Mouse (Mus musculus) left cerebral cortex, adult 8-10 months (tissue): ENCODE measurements around the gene Abhd14b. TPM values are rescaled to one million over a fixed set of nuclear protein-coding genes. Genes with fewer than 3 reads are reported as not detected.

ENCODE experiments used
- DNase-seq, 2 experiments: peaks; one replicate each; pipeline ENCODE4 v3.0.0; 2022; ENCODE audit warnings: low spot score in 2 of 2
- total RNA-seq, 4 experiments: library from RNA; stranded (reverse); gene quantifications; 2 replicates each; pipeline ENCODE4 v1.2.4; 2022

Abhd14b gene
- 10 to 100 TPM; 14.6 to 16.1 (median 15.3) TPM for total RNA-seq

DNA sequence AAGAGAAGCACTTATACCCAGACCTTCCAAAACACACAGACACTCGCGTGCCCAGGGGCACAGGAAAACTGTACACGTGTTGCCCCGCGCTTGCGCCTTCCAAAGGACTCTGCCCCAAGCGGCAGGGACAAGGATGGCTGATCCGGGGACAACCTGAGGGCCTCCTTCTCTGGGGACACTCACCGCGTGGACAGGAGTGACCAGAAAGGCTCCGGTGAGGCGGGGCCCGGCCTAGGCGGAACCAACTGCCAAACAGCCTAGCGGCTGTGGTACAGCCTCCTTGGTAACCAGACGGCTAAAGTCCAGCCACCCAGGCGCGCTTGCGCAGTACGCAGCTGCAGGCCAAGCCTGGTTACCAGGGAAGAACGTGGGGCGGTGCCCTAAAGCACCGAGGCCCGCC is at the start of gene Abhd14b, which contains the start of gene Abhd14a:
Gene Abhd14b, plus strand, starts transcription at position 112 of the 400 bp plus-strand sequence.
Gene Abhd14a, minus strand, starts transcription at position 331 of the 400 bp plus-strand sequence.
- peak; percentile 89 for DNase-seq

DNA sequence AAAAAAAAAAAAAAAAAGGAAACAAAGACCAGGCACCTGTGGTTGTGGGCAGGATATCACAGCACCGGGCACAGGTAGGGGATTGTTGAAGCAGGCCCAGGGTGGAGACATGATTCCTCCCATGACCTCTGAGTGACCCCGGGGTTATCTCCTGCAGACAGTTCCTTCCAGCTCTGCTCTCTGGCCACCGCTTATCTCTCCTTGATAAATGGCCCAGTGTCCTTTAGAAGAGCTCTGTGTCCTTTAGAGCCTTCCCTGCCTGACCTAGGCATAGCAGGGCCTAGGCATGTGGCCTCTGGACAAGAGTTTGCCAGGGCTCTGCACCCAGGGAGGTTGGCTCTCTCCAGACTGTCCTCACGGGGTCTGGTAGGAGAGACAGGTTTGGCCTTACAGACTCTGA is 49.5 kb upstream of the Abhd14b start:
- no peak for DNase-seq

DNA sequence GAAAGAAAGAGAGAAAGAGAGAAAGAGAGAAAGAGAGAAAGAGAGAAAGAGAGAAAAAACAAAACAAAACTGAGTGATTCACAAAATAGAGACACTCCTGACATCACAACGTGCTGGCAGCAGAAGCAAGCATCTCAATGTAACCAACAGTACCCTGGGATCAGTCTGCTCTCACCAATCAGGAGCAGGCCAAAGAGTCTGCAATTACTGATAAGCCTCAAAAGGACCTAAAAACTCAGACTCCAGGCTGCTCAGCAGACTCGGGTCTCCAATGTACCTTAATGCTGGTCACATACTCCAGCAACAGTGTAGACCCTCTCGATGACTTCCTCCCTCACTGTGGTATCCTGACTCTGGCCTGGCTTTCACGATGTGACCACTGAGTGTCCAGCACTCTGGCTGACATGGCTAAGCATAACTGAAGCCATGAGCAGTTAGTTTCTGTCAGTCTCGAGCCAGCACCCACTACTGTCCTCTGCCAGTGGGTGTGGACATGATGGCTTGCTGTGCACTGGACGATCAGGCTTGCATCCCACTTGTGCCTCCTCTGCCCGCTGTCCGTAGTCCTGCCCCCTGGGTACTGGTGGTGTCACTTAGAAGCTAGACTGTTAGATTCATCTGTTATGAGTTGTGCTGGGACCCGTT is 48.5 kb upstream of the Abhd14b start:
- no peak for DNase-seq

DNA sequence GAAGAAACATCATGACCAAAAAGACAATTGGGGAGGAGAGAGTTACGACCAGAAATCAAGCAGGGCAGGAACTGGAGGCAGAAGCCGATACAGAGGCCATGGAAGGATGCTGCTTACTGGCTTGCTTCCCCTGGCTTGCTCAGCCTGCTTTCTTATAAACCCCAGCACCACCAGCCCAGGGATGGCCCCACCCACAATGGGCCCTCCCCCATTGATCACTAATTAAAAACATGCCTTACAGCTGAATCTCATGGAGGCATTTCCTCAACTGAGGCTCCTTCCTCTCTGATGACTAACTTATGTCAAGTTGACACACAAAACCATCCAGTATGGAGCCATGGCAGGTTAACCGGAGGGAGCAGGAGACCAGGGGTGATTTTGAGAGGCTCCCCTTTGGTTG is 47.5 kb upstream of the Abhd14b start:
- DNase-seq, result no peak

DNA sequence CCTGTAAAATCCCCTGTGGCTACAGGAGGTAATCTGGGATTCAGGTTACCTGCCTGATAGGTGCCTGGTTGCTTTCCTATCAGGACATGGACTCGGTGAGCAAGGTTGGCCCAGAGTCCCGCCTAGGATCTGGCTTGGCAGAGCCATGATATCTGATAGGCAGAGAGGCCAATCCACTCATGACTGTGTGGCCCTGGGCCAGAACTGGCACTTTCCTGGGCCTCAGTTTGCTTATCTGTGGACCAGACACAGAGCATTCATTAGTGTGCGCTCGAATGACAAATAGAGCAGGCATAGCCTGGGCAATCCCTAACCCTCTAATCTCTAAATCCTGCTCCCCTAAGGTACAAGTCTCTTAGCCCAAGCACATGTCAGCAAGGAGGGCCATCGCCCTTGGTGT is 45.1 kb upstream of the Abhd14b start:
- no peak for DNase-seq

DNA sequence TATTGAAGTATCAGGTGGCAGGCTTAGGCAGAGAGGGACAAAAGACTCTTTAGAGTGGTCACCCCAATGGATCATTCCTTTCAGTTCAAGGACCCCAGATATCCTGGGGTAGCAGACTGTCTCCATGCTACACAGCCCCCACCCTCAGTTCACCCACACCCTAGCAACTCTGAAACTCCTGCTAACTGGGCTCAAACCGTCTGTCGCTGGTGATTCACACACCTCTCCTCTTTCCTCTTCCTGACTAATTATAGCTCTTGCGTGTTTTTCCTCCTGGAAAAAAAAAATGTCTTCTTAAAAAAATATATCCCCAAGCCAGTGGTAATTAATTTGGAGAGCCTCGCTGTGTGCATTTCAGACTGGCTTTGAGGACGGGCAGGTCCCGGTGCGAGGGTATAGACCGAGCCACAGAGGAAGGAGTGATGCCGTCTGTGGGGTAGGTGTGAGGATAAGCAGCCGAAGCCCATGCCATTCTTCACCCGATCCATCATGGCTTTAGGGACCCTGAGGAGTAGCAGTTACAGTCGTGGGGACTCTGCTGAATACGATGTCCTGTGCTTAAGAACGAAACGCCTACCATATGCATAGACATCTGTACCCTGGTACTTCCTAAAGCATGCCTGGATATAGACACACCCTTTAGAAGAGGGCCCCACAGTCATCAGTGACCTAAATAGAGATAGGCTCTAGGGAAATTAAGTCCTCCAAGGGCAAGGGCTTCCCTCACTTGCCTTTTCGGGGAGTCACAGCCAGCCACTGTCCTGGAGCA is 44.5 kb upstream of the Abhd14b start:
- peak in 1 of 2 experiments; percentile 81 for DNase-seq

DNA sequence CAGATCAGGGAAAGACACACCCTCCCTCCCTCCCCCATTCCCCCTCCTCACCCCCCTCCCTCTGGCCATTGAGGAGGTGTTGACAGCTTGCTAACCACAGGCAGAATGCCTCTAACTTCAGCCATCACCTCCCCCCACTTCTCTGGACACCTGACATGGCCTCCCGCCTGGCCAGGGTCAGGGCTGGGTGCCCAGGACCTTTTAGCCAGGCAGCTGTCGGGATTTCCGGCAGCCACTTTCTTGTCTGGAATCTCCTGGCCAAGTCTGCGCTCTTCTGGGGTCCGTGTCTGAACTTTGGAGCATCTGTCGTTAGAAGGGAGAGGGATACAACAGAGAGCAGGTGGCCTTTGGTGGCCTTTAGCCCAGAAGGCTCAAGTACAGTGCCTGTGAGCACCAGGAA is 42.0 kb upstream of the Abhd14b start:
- DNase-seq, result no peak

DNA sequence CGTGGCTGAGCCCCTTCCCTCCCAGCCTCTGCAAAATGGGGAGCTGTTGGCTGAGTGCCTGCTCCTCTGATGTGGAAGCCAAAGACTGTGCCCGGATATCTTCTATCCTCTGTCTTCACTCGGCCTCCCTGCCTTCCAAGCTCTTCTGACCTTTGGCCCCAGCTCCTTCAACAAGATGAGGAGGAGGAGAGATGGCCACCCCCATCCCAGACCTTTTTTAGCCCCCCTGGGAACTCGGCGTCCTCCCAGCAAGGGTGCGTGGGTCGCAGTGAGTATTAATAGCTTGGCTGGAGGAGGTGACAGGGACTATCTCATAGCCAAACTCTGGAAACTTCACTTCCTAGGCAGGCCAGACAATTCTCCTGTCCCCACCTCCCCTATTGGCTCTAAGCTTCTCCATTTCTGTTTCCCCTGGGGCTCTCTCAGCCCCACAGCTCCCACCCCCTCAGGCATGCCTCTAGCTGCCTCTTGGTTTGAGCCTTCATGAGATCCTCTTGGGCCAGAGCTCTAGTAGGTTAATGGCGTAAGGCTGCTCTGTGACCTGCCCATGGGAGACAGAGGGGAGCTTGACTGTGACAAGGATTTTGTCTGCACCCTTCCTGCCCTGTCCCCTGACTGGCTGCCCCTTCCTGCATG is 40.7 kb upstream of the Abhd14b start:
- peak in 1 of 2 experiments; percentile 63 for DNase-seq

DNA sequence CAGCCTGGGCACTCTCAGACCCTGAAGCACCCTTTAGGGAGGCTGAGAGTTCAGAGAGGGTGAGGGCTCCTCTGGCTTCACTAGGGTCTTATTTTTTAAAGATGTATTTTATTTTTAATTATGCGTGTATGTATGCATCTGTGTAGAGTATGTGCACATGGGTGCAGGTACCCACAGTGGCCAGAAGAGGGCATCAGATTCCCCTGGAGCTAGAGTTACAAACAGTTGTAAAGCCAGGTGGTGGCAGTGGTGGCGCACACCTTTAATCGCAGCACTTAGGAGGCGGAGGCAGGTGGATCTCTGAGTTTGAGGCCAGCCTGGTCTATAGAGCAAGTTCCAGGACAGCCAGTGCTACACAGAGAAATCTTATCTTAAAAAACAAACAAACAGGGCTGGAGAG is 38.2 kb upstream of the Abhd14b start:
- no peak for DNase-seq

DNA sequence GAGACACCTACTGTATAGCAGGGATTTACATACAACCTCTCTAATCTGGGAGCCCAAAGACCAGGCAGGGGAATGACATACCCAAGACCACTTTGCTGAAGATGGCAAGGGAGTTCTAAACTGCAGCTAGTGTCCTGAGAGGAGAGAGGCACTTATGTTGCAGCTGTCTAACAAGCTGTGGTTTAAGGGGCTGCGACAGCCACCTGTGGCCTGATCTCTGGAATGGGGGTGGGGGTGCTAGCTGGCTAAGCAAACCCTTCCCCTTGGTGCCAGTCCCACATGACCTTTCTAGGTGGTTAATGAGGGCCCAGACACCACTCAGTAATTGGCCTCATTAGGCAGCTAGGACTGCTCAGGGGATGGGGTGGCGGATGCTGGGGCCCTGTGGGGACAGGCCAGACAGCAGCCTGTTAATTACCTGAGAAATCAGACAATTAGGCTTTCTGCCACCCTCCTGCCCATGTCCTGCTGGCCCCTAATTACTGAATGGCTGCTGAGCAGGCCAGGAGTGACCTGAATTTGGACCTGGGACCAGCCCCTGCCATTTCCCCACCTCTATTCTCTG is 37.1 kb upstream of the Abhd14b start:
- DNase-seq, result no peak

DNA sequence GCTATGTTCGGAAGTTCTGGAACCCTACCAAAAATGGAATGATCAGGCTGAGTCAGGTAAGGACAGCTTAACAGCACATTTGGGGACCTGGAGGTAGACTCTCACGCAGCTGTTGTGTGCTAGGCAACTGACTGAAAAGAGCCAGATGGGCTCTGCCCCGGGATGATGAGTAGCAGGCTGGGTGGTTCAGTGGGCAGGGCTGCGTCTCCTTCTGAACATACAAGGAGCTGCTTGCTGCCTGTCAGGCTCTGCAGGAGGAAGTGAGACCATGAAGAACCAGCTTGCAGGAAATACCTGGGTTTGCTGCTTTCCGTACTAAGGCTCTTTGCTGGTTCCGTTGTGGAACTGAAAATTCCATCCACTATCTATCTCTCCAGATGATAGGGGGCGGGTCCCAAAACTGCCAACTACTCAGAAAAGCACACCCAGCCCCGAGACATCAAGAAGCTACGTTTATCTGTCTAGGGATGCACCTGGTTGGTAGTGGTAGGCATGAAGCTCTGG is 36.1 kb upstream of the Abhd14b start:
- peak in 1 of 2 experiments; percentile 79 for DNase-seq

DNA sequence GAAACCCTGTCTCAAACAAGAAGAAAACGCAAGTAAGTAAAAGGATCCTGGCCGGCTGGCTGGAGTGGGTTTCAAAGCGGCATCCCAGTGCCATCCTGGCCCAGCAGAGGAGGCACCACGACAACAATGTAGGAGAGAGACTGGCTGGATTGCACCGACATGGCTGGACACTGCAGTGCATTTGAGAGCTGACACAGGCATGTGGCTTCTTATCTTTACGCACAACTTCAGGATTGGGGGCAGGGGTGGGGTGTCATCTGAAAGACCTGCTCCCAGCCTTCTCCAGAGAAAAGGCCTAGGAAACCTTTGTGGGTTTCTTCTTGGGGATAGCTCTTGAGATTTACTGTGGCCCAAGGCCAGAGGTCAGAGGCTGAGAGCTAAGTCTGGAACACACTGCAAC is 35.5 kb upstream of the Abhd14b start:
- no peak for DNase-seq

DNA sequence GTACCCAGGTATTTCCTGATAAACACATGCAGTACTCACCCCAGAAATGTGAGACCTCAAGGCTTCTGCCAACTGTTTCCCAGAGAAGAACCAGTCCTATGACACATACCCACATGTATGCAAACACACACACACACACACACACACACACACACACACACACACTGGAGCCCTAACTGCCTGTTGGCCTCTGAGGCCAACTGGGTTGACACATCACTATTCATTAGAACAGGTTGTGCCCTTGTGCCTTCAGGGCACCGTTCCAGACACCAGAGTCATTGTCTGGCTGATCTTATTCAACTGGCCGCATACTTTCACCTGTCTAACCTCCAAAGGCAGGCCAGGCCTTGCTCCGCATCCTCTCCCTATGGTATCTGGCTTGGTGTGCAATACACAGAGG is 35.0 kb upstream of the Abhd14b start:
- no peak for DNase-seq

DNA sequence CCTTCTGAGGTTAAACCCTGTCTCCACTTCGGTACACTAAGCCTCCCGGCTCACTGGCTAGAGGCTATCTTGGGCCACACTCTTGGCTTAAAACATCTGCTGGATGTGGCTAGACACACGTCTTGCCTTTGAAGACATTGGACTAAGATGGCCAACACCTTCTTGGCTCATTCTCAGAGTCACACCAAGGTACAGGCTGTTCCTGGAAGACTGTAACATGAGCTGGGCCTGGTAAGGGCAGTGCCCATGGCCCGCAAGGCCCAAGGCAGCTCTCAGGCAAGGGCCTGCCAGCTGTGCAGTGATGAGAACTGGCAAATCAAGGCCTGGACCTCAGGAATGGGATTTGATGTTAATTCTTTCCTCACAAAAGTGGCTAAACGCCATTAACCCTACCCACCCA is 33.7 kb upstream of the Abhd14b start:
- DNase-seq, result no peak

DNA sequence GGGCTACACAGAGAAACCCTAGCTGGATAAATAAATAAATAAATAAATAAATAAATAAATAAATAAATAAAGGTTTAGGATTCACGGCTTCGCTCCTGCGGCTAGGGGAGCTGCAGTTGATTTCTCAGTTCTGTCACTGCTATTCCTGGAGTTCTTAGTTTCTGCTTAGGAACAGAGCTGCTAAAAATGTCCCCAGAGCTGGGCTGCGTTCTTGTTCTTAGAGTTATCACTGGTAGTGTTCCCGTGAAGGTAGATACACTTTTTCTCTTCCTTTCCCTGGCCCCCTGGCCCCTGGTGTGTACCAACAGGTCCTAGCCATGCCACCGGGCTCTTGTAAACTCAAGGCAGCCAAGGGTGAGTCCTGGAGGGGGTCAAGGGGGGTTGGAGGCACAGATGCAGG is 30.4 kb upstream of the Abhd14b start:
- DNase-seq, result no peak

DNA sequence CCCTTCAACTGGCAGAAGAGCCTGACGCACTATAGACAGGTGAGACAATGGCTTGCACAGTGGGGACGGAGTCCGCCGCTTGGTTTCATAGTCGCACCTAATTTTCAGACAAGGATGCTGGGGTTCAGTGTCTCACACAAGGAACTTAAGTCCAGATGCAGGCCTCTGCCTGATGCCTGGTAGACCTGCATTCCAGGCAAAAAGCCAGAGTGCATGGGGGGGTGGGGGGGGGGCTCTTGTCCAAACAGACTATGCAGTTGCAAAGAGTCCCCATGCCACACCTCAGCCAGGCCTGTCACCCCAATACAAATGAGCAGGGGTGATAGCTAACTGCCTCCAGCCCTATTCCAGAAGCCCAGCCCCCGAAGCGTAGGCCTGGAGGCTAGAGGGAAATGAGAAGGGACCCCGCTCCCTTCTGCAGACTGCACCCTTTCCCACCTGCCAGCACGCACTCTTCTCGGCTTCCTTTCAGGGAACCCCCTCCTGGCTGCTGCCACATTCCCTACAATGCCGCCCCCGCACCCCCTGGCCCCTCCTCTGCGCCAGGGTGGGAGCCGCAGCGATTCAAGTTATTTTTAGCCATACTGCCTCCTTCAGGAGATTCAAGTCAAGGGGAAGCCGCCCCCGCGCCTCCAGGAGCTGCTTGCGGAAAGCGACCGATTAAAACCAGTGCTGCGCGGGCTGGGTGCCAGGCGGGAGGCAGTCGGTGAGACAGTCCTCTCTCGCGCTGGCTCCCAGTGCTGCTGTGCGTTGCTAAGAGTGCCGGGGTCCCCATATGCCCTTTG is 29.2 kb upstream of the Abhd14b start:
- peak; percentile 85 to 99 for DNase-seq

DNA sequence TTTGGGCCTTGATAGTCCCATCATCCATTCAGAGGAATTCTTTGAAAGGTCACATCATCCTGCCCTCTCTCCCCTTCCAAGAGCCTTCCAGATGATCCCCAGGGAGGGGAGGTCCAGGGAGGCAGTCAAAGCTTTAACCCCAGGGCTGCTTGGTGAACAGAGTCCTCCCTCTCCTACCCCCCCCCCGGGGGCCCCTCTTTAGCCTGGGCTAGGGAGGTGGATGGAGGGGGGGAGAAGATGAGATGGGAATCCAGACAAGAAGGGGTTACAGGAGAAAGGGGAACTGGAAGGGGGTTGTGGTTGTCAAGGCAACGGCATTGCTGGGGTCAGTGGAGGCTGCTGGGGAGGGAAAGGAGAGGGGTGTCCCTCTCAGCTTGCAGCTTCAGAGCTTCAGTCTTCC is 26.7 kb upstream of the Abhd14b start:
- no peak for DNase-seq

DNA sequence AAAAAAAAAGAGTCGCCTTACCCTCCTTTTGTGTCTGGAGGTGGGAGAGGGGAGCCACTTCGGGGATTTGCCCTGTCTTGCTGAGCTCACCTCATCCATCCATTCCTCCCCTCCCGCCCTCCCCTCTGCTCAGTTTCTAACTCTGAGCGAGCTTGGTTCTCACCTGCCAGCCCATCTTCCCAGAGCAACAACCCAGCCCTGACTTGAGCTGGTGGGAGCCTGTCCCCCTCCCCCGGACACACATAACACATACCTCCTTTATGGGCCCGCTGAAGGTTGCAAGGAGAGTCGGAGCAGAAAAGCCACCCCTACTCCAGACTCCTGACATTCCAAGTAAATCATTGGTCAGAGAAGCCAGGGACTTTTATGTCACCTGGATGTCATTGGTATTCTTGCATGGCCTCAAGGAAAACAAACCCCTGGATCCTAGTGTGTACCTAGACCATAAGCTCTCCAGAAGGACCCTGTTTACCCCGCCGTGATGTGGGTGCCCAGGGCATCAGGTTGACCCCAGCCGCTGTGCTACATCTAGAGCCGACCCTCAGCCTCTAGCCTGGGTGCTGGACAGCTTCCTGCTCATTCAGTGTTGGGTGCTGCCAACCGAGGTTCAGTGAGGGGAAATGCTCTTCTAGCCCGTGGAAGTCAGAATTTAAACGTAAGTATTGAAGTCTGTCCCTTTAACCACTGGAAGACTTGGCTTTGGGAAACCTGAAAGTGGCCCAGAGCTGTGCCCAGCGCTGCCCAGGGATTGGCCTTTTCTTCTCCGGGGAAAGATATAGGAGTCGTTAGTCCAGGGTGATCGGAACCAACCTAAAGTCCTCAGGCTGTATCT is 26.0 kb upstream of the Abhd14b start:
- DNase-seq, result no peak

DNA sequence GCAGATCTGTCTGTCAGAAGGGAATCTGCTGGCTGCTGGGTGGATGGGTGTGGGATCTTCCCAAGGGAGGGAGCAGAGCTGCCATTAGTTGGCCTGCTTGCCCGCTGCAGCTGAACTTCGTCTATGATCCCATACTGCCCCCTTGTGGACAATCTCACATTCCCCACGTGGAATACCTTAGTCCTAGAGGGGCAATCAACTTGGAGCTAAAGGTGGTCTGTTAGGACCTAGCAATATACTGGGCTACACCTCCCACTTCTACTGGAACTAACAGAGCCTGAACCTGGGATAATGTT is 25.4 kb upstream of the Abhd14b start:
- peak; percentile 74 to 78 for DNase-seq

DNA sequence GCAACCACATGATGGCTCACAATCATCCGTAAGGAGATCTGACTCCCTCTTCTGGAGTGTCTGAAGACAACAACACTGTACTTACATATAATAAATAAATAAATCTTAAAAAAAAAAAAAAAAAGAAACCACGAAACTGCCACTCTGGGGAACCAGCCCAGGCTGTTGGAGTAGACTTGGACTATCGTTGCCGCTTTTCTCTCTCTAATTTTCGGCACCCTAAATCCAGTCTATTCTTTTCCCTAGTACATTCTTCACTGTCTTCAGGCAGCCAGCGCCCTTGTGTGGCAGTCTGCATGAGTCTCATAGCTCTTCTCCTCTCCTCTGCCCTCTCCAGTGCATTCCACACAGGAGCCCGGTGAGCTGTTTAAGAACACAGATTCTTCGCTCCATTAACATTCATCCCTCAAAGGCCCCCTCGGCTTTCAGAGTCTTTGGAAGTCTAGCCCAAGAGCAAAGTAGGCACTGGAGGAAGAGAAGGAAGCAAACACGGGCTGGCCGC is 18.5 kb upstream of the Abhd14b start:
- DNase-seq, result no peak
